Mouse (Mus musculus) liver, embryonic 14.5 days (tissue): ENCODE results near the gene Srbd1. TPM values are rescaled to one million over a fixed set of nuclear protein-coding genes. Genes with fewer than 3 reads are reported as not detected.

Source experiments
- ATAC-seq: fragments of 200-750 bp; cut with Nextera tagmentation; 2 replicates; pipeline ENCODE4 v1.8.0; 2017; ENCODE audit warnings: moderate number of reproducible peaks, mild to moderate bottlenecking, moderate library complexity; ENCODE audit not compliant: insufficient read depth
- DNase-seq, 3 experiments: peaks; one replicate each; pipeline ENCODE4 v3.0.0-alpha.2; 2012 to 2013; ENCODE audit warnings: low read depth in 3 of 3, low spot score in 3 of 3
- H3K27ac ChIP-seq: fragments of 300-500 bp; sonication (generic); 2 replicates; pipeline ENCODE4 v1.5.1; 2014; ENCODE audit warnings: moderate library complexity, mild to moderate bottlenecking, control low read depth, inconsistent platforms
- H3K27me3 ChIP-seq: fragments of 300-500 bp; sonication (generic); 2 replicates; pipeline ENCODE4 v1.6.1; 2014; ENCODE audit warnings: mild to moderate bottlenecking, low read length, moderate library complexity; ENCODE audit not compliant: control insufficient read depth, insufficient read depth
- H3K36me3 ChIP-seq: fragments of 300-500 bp; sonication (generic); replicated peaks from 2 replicates; pipeline ENCODE4 v1.6.1; 2014; ENCODE audit warnings: low read depth; ENCODE audit not compliant: control insufficient read depth, insufficient read depth
- H3K4me1 ChIP-seq, 2 experiments: fragments of 200-500 bp in 1 of 2; fragments of 300-500 bp in 1 of 2; sonication (generic) in 1 of 2; replicated peaks; 2 replicates each; pipeline ENCODE4 v1.6.1; 2012 to 2014; ENCODE audit warnings: antibody characterized with exemption in 1 of 2, inconsistent platforms in 1 of 2, low read length in 1 of 2; ENCODE audit not compliant: control insufficient read depth in 2 of 2, insufficient read depth in 2 of 2
- H3K4me2 ChIP-seq: fragments of 300-500 bp; sonication (generic); 2 replicates; pipeline ENCODE4 v1.6.1; 2014; ENCODE audit warnings: low read depth, mild to moderate bottlenecking, control low read depth, moderate library complexity
- H3K4me3 ChIP-seq, 2 experiments: fragments of 200-500 bp in 1 of 2; fragments of 300-500 bp in 1 of 2; sonication (generic) in 1 of 2; 2 replicates each; pipeline ENCODE4 v1.5.1; 2012 to 2014; ENCODE audit warnings: low read depth in 2 of 2, low read length in 2 of 2, mild to moderate bottlenecking in 2 of 2, control low read depth in 1 of 2, inconsistent platforms in 1 of 2, moderate library complexity in 1 of 2; ENCODE audit not compliant: insufficient read depth in 1 of 2
- H3K9ac ChIP-seq: fragments of 300-500 bp; sonication (generic); replicated peaks from 2 replicates; pipeline ENCODE4 v1.6.1; 2014; ENCODE audit warnings: mild to moderate bottlenecking, control low read depth, moderate library complexity
- H3K9me3 ChIP-seq: fragments of 300-500 bp; sonication (generic); 2 replicates; pipeline ENCODE4 v1.6.1; 2016; ENCODE audit warnings: low read length, mixed read lengths; ENCODE audit not compliant: control insufficient read depth
- CTCF ChIP-seq: IDR thresholded peaks from 2 replicates; pipeline ENCODE4 v1.5.1; 2016; ENCODE audit warnings: antibody characterized with exemption, low read depth, control low read depth
- EP300 ChIP-seq: IDR thresholded peaks from 2 replicates; pipeline ENCODE4 v1.6.1; 2016; ENCODE audit warnings: antibody characterized with exemption, low read depth
- WGBS: fragments of 180-500 bp; shearing (Covaris S2); extraction: QIAGEN DNeasy Blood & Tissue Kit; methylation state at CpG from one replicate; pipeline ENCODE4 v1.1.7; 2014; ENCODE audit not compliant: insufficient replicate concordance; 5-methylcytosine and 5-hydroxymethylcytosine counted together
- polyA plus RNA-seq, 2 experiments: library from polyadenylated mRNA; depleted of rRNA in 1 of 2; stranded (reverse) in 1 of 2; unstranded in 1 of 2; fragments of >200 nt; fragmentation: Nextera tagmentation in 1 of 2; extraction: Ambion mirVana in 1 of 2; gene quantifications; 2 replicates each; pipeline versions ENCODE4 v1.2.1 to v1.2.3; 2012 to 2014

The Srbd1 gene
- polyA plus RNA-seq, 2 experiments: 3.8 to 4.6 TPM

DNA sequence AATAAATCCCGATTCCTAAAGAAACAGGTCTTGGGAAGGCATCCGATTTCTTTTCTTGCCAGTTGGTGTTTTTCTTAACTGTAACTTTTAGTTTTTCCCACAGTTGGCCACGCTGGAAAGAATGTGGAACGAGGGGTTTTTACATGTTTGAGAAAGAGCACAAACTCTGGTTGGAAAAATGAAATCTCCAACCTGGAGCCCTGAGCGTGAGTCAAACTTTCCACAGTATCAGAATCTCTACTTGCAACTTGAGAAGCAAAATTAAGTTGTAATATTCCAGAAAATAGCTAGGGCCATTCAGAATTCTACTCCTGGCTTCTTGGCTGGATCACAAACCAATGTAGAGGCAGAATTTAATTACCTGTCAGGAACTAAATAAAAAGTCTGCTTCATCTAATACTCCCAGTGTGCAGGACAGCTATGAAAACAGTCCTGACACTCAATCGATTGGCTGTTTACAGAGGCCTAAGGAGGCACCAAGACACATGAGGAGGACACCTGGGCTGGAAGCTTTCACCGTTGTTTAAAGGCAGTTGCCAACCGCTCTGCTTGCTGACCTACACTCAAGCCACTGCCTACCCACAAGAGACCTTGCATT lies 203.7 kb downstream of the Srbd1 start:
- H3K4me3 ChIP-seq: no peak overlapping the region
- no peak overlapping the region for H3K4me2 ChIP-seq
- no peak for DNase-seq
- no peaks in the 10 kb centered on the region for H3K9me3 ChIP-seq
- H3K9ac ChIP-seq: no peak overlapping the region
- no peak overlapping the region for H3K27ac ChIP-seq
- no peaks in the 10 kb centered on the region for H3K27me3 ChIP-seq
- TF ChIP-seq CTCF: no peak
- no peak for TF ChIP-seq EP300
- H3K4me1 ChIP-seq: no peaks in the 10 kb centered on the region
- H3K36me3 ChIP-seq: no peaks in the 10 kb centered on the region
- 68% methylated on average over 8 of the region's 8 CpGs for WGBS
- ATAC-seq: no peak

DNA sequence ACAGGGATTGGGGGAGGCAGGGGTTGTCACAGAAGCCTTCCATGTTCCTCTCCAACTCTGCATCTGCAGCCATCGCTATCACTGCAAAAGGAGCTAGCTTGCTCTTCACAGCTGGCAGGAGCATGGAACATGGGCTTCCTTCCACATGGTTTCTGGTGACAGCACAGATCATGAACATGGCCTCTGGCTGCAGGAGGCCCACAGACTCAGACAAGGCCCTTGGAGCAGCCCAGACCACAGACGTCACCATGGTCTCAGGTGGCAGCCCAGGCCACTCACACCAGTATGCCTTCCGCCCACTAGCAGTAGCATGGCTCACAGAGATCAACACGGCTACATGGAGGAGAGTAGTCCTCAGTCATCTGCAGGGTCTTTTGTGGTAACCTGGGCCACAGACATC lies 207.8 kb downstream of the Srbd1 start:
- H3K9me3 ChIP-seq: no peaks in the 10 kb centered on the region
- no peaks in the 10 kb centered on the region for H3K4me1 ChIP-seq
- no peak overlapping the region for H3K27ac ChIP-seq
- WGBS: 76% methylated on average over 4 of the region's 4 CpGs
- no peak overlapping the region for H3K4me3 ChIP-seq
- no peak for TF ChIP-seq CTCF
- TF ChIP-seq EP300: no peak
- H3K4me2 ChIP-seq: no peak overlapping the region
- no peak overlapping the region for H3K9ac ChIP-seq
- DNase-seq (no peak), ATAC-seq (no peak)
- H3K27me3 ChIP-seq: no peaks in the 10 kb centered on the region
- H3K36me3 ChIP-seq: no peaks in the 10 kb centered on the region

DNA sequence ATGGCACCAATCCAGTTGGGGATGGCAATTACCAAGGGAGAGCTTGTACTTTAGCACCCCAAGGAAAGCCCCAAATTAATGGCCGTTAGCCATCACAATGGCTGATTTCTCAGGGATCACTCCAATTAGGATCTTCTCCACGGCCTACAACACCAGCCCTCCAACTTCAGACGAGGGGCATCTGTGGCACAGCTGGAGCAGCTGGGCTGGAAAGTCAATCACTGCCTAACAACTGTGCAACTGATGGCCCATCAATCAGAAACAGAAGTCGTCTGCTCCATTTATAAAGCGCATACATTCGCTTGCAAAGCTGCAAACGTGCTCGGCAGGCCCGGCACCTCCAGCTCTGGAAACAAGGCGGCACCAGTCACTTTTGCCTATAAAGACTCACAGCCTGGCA lies 209.7 kb downstream of the Srbd1 start:
- H3K9me3 ChIP-seq: no peaks in the 10 kb centered on the region
- no peaks in the 10 kb centered on the region for H3K27me3 ChIP-seq
- H3K27ac ChIP-seq: no peak overlapping the region
- 0 out of 4 replicates have a peak, but pooled peaks cover 0 to 2% of the 10 kb centered on the region in 2 experiments for H3K4me1 ChIP-seq
- no peak for ATAC-seq
- H3K9ac ChIP-seq: no peak overlapping the region
- WGBS: 70% methylated on average over 10 of the region's 10 CpGs
- H3K4me2 ChIP-seq: no peak overlapping the region
- TF ChIP-seq CTCF (no peak), EP300 (no peak)
- H3K36me3 ChIP-seq: no peaks in the 10 kb centered on the region
- DNase-seq: no peak
- H3K4me3 ChIP-seq: no peak overlapping the region

Other genes with a start within 250 kb of the Srbd1 start
- 0.26 and 0.32 TPM in 2 replicates for gene Prkce, start 22.6 kb upstream of the Srbd1 start, polyA plus RNA-seq (2012; rRNA removed)
- gene Prkce, start 22.6 kb upstream of the Srbd1 start, polyA plus RNA-seq (2014; fragmentation: Nextera tagmentation; extraction: Ambion mirVana): 0.37 and 0.68 TPM in 2 replicates